Mouse (Mus musculus): ENCODE results near the gene Cfc1.

- TF ChIP-seq CTCF (IDR thresholded peaks at IDR 0.05; ENCODE audit: extremely low read depth, insufficient read length, insufficient replicate concordance, low read depth, low read length) (no peak), POLR2A (IDR thresholded peaks at IDR 0.05; ENCODE audit: low read depth, low read length) (no peak)
Observed at GRCm38 (mm10) chr1:34584736-34585135, 49.3 kb downstream of the Cfc1 start.
